Mouse (Mus musculus) kidney, postnatal 0 days (tissue): ENCODE measurements around the gene Kpna3. TPM values are rescaled to one million over a fixed set of nuclear protein-coding genes. Genes with fewer than 3 reads are reported as not detected.

ENCODE experiments used
- ATAC-seq: fragments of 200-750 bp; cut with Nextera tagmentation; replicated peaks from 2 replicates; pipeline ENCODE4 v1.8.0; 2017; ENCODE audit warnings: low read depth, moderate number of reproducible peaks, moderate TSS enrichment, moderate library complexity; ENCODE audit not compliant: low FRiP score
- DNase-seq: peaks from one replicate; pipeline ENCODE4 v3.0.0-alpha.2; 2016; ENCODE audit warnings: low spot score
- H3K27ac ChIP-seq: fragments of 300-500 bp; sonication (generic); 2 replicates; pipeline ENCODE4 v1.5.1; 2014; ENCODE audit warnings: mild to moderate bottlenecking
- H3K27me3 ChIP-seq: fragments of 300-500 bp; sonication (generic); 2 replicates; pipeline ENCODE4 v1.6.1; 2014; ENCODE audit warnings: low read length, mixed read lengths; ENCODE audit not compliant: insufficient read depth
- H3K36me3 ChIP-seq: fragments of 300-500 bp; sonication (generic); 2 replicates; pipeline ENCODE4 v1.6.1; 2014; ENCODE audit warnings: low read length, mixed read lengths; ENCODE audit not compliant: insufficient read depth
- H3K4me1 ChIP-seq: fragments of 300-500 bp; sonication (generic); replicated peaks from 2 replicates; pipeline ENCODE4 v1.6.1; 2014; ENCODE audit warnings: antibody characterized with exemption, low read length, mixed read lengths; ENCODE audit not compliant: insufficient read depth
- H3K4me2 ChIP-seq: fragments of 300-500 bp; sonication (generic); 2 replicates; pipeline ENCODE4 v1.6.1; 2014; ENCODE audit warnings: mild to moderate bottlenecking, low read length, moderate library complexity, mixed read lengths
- H3K4me3 ChIP-seq: fragments of 300-500 bp; sonication (generic); replicated peaks from 2 replicates; pipeline ENCODE4 v1.5.1; 2014; ENCODE audit warnings: low read depth, low read length
- H3K9ac ChIP-seq: fragments of 300-500 bp; sonication (generic); 2 replicates; pipeline ENCODE4 v1.6.1; 2014; ENCODE audit warnings: low read depth, low read length
- H3K9me3 ChIP-seq: fragments of 300-500 bp; sonication (generic); replicated peaks from 2 replicates; pipeline ENCODE4 v1.6.1; 2016; ENCODE audit warnings: low read length, inconsistent platforms, mixed read lengths
- CTCF ChIP-seq: IDR thresholded peaks from 2 replicates; pipeline ENCODE4 v1.5.1; 2016; ENCODE audit warnings: antibody characterized with exemption, low read depth, mild to moderate bottlenecking, moderate library complexity
- WGBS: fragments of 180-500 bp; shearing (Covaris S2); extraction: QIAGEN DNeasy Blood & Tissue Kit; methylation state at CpG from one replicate; pipeline ENCODE4 v1.1.7; 2014; 5-methylcytosine and 5-hydroxymethylcytosine counted together
- polyA plus RNA-seq: library from polyadenylated mRNA; unstranded; fragments of >200 nt; fragmentation: Nextera tagmentation; extraction: Ambion mirVana; gene quantifications from 2 replicates; pipeline ENCODE4 v1.2.1, GENCODE M21; 2015

Gene Kpna3
- polyA plus RNA-seq: 30.8 and 33.0 TPM in 2 replicates

GRCm38 (mm10) chr14:61439661-61440559, at the start of gene Kpna3:
Gene Kpna3 (minus strand): TSS chr14:61439874.
- under 1% methylated on average over 67 of the region's 85 CpGs for WGBS
- no peaks in the 10 kb centered on the region for H3K36me3 ChIP-seq
- H3K9me3 ChIP-seq: no peaks in the 10 kb centered on the region
- H3K4me1 ChIP-seq: peaks cover 3% of the 10 kb centered on the region; the same call in 1 of the 2 replicates
- ATAC-seq (peak; percentile 99), DNase-seq (peak; percentile 99)
- H3K27me3 ChIP-seq: no peaks in the 10 kb centered on the region
- peak within 1 kb of the TSS; percentile 78 for H3K4me2 ChIP-seq
- TF ChIP-seq CTCF: peak; percentile 10; the same call in 1 of the 2 replicates
- peak within 1 kb of the TSS; percentile 83 for H3K4me3 ChIP-seq
- peak within 1 kb of the TSS; percentile 89 for H3K9ac ChIP-seq
- peak within 1 kb of the TSS; percentile 96 for H3K27ac ChIP-seq

DNA sequence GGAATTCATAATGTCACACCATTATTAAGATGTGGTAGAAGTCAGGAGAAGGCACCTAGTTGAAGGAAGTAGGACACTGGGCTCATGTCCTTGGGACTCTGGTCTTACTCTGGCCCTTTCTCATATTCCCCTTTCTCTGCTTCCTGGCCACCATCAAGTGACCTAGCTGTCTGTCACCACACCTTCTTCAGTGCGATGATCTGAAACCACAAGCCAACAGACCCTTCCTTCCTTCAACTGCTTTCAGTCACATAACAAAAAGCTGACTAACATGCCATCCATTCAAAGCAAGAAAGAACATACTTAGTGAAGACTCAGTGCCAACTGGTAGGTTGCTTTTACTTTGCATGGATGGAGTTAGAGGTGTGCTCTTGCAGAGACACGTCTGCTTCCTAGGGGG, 20.7 kb upstream of the Kpna3 start:
- 73% methylated on average over 2 of the region's 2 CpGs for WGBS
- no peaks in the 10 kb centered on the region for H3K9me3 ChIP-seq
- H3K4me1 ChIP-seq: 0 out of 2 replicates have a peak, but pooled peaks cover 5% of the 10 kb centered on the region
- no peak for ATAC-seq
- no peak overlapping the region for H3K9ac ChIP-seq
- no peaks in the 10 kb centered on the region for H3K36me3 ChIP-seq
- TF ChIP-seq CTCF: no peak
- H3K4me2 ChIP-seq: no peak overlapping the region
- H3K27ac ChIP-seq: no peak overlapping the region
- H3K4me3 ChIP-seq: no peak overlapping the region
- no peaks in the 10 kb centered on the region for H3K27me3 ChIP-seq
- DNase-seq: no peak

DNA sequence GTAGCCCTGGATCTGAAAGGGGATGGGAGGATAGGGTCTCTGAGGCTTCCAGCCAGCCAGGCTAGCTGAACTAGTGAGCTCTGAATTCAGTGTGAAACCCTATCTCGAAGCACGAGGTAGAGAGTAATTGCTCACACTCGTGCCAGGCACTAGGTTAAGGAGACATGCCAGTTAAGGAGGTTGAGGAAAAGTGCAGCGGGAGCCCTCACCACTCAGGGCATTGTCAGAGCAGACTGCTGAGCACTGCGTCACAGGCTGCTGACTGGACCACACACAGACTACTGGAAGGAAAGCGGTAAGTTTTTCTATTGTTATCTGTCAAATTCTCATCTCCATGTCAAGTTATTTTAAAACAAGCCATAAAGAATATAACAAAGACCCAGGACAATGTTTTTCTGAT, 17.8 kb upstream of the Kpna3 start:
- ATAC-seq: no peak
- Histone ChIP-seq H3K36me3 (no peaks in the 10 kb centered on the region), H3K27me3 (no peaks in the 10 kb centered on the region), H3K27ac (no peak overlapping the region), H3K9me3 (no peaks in the 10 kb centered on the region), H3K4me2 (no peak overlapping the region), H3K9ac (no peak overlapping the region), H3K4me1 (0 out of 2 replicates have a peak, but pooled peaks cover 5% of the 10 kb centered on the region), H3K4me3 (no peak overlapping the region)
- WGBS: 31% methylated on average over 6 of the region's 6 CpGs
- TF ChIP-seq CTCF: no peak
- DNase-seq: peak; percentile 11

DNA sequence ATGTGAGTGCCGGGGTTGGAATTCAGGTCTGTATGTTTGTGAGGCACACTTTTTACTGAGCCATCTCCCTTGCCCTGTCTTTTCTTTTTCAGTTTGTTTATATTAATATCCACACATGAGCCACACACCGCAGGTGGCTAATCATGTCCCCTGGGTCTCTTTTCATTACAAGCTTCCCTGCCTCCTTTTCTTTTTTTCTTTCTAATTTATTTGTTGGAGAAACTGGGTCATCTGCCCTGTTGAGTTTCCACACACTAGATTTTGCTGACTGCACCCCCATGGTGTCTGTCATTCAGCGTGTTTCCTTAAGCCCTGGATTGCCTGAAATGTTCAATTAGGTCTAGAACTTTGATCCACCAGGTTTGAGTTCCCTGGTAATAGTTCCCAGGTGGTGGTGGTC, 15.9 kb upstream of the Kpna3 start:
- Histone ChIP-seq H3K9me3 (no peaks in the 10 kb centered on the region), H3K4me2 (no peak overlapping the region), H3K4me1 (0 out of 2 replicates have a peak, but pooled peaks cover 5% of the 10 kb centered on the region), H3K4me3 (no peak overlapping the region), H3K27me3 (no peaks in the 10 kb centered on the region), H3K9ac (no peak overlapping the region), H3K27ac (no peak overlapping the region), H3K36me3 (no peaks in the 10 kb centered on the region)
- WGBS: 77% methylated on average over 3 of the region's 3 CpGs
- ATAC-seq (no peak), DNase-seq (no peak)
- TF ChIP-seq CTCF: no peak

DNA sequence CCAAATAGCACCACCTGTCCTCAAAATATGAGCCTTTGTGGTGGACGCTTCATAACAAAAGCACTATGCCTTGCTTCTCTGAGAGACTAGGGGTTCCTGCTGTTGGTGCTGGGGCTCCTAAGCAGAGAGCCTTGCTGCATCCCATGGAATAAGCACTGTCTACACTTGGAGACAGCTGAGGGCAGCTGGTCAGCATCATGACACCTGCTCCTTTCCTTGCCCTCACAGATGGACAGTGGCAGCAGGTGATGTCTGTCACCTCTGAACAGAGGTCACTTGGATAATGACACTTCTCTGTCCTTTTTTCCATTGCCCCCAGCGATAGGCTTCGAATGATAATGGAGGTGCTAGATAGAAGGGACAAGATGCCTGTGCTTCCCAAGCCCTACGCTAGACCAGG, 13.4 kb upstream of the Kpna3 start:
- Histone ChIP-seq H3K4me2 (no peak overlapping the region), H3K9ac (no peak overlapping the region), H3K36me3 (no peaks in the 10 kb centered on the region), H3K27me3 (no peaks in the 10 kb centered on the region), H3K4me1 (0 out of 2 replicates have a peak, but pooled peaks cover 5% of the 10 kb centered on the region), H3K9me3 (no peaks in the 10 kb centered on the region), H3K27ac (no peak overlapping the region), H3K4me3 (no peak overlapping the region)
- 87% methylated on average over 4 of the region's 4 CpGs for WGBS
- DNase-seq: no peak
- no peak for TF ChIP-seq CTCF
- no peak for ATAC-seq

DNA sequence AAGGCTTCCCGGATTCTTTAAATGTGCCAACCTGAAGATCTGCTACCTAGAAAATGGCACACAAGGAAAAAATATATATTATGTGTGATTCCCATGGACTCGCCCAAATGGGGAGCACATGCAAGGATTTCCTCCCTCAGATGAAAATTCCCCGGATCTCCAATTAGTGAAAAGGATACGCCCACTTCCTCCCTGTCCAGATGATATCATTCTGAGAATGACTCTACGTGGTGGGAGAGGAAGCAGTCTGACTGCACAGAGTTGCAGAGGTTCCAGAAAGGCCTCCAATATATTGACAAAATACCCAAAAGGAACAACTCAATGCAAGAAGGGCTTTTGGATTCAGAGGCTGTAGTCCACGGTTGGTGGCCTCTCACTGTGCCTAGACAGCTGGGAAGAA, 12.8 kb upstream of the Kpna3 start:
- no peaks in the 10 kb centered on the region for H3K27me3 ChIP-seq
- TF ChIP-seq CTCF: no peak
- H3K9me3 ChIP-seq: no peaks in the 10 kb centered on the region
- ATAC-seq (no peak), DNase-seq (peak; percentile 49)
- H3K27ac ChIP-seq: no peak overlapping the region
- 47% methylated on average over 6 of the region's 6 CpGs for WGBS
- no peak overlapping the region for H3K4me3 ChIP-seq
- no peak overlapping the region for H3K9ac ChIP-seq
- H3K4me2 ChIP-seq: no peak overlapping the region
- H3K36me3 ChIP-seq: no peaks in the 10 kb centered on the region
- 0 out of 2 replicates have a peak, but pooled peaks cover 5% of the 10 kb centered on the region for H3K4me1 ChIP-seq
